Mouse (Mus musculus) G1E (cell line): ENCODE measurements around the gene Irf5.

Experiments
- CTCF ChIP-seq: IDR thresholded peaks from 2 replicates; pipeline ENCODE4 v1.5.1; 2012; ENCODE audit warnings: low read depth, low read length, inconsistent platforms, mixed read lengths
- GATA1 ChIP-seq: IDR thresholded peaks from 2 replicates; pipeline ENCODE4 v1.6.1; 2012; ENCODE audit warnings: borderline replicate concordance, low read length, inconsistent platforms, mixed read lengths
- POLR2AphosphoS5 ChIP-seq: IDR thresholded peaks from 2 replicates; pipeline ENCODE4 v1.6.1; 2012; ENCODE audit warnings: low read depth, low read length, inconsistent platforms; ENCODE audit not compliant: insufficient replicate concordance
- TAL1 ChIP-seq: conservative IDR thresholded peaks from 2 replicates; pipeline ENCODE4 v1.6.1; 2012; ENCODE audit warnings: low read depth, low read length, inconsistent platforms, mixed read lengths

- TF ChIP-seq CTCF (no peak), GATA1 (no peak), POLR2AphosphoS5 (no peak), TAL1 (no peak)
These were observed 10.3 kb downstream of the Irf5 start for GRCm38 (mm10) chr6:29536651-29537193.
